Mouse (Mus musculus) colon, adult 2 months (tissue): ENCODE measurements around the gene Atp6v0b. TPM values are rescaled to one million over a fixed set of nuclear protein-coding genes. Genes with fewer than 3 reads are reported as not detected.

ENCODE experiments used
- polyA plus RNA-seq: library from polyadenylated mRNA; depleted of rRNA; stranded (reverse); fragments of >200 nt; gene quantifications from 2 replicates; pipeline ENCODE4 v1.2.3, GENCODE M21; 2012; rRNA removed

Atp6v0b gene
- polyA plus RNA-seq: 433 and 669 TPM in 2 replicates

DNA sequence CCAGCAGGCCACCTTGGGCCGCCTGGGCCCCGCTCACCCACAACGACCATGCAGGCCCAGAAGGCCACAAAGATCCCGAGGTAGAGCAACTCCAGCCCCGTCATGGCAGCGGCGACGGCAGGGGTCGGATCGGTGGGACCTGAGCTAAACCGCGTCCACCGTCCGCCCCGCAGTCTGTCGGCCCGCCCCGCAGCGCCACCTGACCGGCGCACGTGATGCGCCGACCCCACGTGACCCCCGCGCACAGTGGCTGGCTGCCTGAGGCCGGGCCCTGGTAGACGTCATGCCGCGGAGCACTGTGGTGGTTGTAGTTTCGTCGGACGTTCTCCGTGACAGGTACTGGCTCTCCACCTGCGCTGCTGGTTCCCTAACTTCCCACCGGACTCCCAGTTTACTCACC is at the start of gene Atp6v0b:
TSS of gene Atp6v0b (minus strand) at position 201 of the 400 bp plus-strand sequence.

DNA sequence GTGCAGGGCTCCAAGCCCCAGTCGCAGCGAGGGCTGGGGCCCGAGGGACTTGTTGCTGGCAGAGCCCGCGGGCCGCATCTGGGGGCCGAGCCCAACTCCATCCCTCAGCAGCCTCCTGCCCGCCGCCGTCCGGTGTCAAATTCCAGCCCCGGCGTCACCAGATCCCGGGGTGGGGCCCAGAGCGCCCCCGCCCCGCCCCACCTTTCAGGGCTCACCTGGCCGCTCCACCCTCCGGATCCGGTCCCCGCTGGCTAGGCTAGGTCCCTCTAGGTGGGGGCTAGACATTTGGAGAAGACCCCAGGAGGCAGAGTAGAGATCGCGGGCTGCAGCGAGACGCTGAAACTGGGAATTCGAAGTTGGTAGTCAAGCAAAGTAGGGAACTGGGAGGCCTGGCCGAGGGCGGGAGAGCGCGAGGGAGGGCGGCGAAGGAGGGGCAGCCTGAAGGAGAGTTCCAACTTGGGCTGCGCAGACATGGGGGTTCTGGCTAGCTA is 42.3 kb upstream of the Atp6v0b start, which contains the start of gene Artn:
TSS of gene Artn (minus strand) at position 373 of the 491 bp plus-strand sequence.

DNA sequence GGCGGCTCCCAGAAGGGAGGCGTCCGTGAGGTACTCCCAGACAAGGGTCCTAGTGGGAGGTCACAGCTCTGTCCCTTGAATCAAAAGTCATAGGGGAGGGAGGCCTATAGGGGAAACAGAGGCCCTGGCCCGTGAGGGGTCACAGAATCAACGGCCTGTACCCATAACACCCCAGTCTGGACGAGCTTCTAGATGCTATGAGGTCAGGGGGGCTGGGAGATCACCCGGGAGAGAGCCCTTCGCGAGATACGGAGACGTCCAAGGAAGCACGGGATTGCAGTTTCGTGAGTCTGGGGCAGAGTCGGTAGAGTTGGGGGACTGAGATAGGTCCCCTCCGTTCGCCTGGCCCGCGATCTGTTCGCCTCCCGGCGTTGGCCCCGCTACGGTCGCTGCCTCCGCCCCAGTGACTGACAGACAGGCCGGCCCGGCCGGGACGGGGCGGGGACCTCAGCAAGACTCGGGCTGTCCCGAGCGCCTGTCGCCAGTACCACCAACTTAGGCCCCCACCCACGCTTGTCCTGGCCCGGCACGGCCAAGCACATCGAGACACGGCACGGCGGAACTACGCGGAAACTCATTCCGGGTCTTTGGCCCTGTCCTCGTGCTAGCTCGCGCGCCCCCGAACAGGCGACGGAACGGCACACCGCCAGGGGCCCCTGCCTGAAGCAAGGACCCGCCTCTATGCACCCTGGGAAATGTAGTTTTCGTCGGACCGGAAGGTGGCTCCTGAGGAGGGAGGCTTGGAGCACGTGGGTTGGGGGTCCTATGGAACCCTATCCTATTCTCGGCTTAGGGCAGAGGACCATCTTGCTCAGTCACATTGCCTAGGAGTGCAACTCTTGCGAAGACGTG is 27.7 kb upstream of the Atp6v0b start, which contains the start of gene Ipo13:
TSS of gene Ipo13 (minus strand) at position 409 of the 852 bp plus-strand sequence.

DNA sequence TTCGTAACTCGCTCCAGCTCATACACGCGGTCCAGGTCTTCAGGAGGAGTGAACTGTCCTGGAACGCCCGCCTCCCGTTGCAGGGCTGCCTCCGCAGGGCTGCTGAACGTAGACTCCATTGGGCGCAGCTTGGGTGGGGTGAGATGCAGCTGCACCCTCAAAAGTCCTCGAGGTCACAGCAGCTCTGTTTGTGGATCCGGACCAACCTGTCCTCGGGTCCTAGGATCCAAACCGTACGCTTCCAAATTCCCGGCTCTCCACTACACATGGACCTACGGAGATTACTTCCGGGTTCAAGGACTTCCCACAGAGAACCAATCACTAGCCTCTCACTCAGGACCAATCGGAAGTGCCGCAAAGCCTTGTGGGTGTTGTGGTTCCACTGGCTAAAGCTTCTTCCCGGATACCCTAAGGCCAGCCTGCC is 4.6 kb upstream of the Atp6v0b start, which contains the start of gene Dph2:
TSS of gene Dph2 (minus strand) at position 295 of the 424 bp plus-strand sequence.

DNA sequence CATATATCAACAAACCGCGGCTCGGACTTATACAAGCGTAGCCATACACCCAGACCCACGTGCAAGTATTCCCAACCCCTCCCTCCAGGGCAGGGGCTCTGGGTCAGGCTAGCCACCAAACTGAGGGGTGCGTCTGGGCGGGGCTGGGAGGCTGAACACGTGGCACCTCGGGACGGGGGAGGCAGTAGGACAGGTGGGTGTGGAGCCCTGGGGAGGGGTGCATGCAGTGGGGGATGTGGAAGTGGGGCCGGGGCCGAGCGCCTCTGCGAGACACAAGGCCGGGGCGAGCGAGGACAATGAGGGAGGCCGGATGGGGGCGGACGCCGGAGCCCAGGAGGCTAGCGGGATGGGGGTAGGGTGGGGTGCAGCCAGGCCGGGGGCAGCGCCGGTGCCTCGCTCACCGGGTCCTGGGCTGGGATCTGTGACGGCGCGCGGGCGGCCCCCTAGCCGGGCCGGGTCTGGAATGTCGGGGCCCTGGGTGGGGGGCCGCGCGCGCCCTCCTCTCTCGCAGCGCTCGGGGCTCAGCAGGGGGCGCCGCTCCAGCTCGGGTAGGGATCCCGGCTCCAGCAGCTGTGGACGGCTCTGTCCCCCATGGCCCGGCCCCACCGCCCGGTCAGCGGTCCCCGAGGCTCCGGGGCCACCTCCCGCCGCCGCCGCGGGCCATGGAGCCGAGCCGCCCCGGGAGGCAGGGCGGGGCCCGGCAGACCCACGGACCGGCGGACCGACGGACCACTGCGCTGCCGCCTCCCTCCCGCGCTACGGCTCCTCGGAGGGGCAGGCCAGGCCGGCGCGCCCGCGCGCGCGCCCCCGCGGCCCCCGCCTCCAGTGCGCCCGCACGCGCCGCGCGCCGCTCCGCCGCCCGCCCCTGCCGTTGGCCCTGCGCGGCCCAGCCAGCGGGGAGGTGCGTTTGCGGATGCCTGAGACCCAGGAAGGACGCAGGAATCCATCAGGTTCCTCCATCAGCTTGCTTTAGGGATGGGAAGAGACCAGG is 4.1 kb downstream of the Atp6v0b start, which contains the start of gene B4galt2:
TSS of gene B4galt2 (minus strand) at position 787 of the 991 bp plus-strand sequence.

DNA sequence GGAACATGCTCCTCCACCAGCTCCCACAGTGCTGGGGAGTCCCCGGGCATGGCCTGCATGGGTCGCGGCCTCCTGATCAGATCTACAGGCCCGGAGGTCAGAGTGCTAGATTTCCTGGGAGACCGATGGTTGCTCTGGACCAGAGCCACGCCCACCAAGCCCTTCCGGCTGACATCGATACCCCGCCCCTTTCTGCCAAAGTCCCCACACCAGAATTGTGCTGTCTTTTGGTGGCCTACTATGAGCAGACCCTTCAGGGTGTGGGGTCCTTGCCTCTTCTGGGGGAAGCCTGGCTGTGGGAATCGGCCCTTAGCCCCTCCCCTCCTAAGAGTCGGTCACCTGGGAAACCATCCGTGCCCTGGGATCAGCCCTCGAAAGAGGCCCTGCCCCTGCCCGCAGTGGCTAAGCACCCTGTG is 14.7 kb downstream of the Atp6v0b start, which contains the start of gene Ccdc24:
TSS of gene Ccdc24 (minus strand) at position 87 of the 416 bp plus-strand sequence.

DNA sequence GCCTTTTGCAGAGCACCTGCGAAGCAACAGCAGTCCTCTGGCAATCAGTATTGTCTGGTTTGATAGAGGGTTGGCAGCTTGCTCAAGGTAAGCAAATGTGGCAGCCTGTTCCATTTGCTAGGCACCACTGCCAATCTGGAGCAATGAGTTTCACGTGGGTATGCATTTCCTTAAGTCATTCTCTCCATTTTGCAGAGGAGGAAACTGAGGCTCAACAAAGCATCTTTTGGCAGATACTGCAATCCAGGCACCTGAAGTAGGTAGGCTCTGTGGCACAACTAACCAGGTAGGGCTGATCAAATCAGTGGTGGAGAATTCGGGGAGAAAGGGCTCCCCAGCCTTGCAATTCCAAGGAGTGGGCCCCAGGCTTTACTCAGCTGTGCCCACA is 52.7 kb downstream of the Atp6v0b start, which contains the start of gene Slc6a9:
TSS of gene Slc6a9 (plus strand) at position 50 of the 388 bp plus-strand sequence.

Other genes starting within 250 kb of the Atp6v0b start
- gene Dmap1, start 205.1 kb downstream of the Atp6v0b start, polyA plus RNA-seq: 16.2 and 17.8 TPM in 2 replicates
- gene Gm12845, start 162.9 kb downstream of the Atp6v0b start, polyA plus RNA-seq: not detected in 2 replicates
- gene Klf17, start 121.7 kb downstream of the Atp6v0b start, polyA plus RNA-seq: 0.12 TPM in 1 of 2 replicates, not detected in the other
- 41.1 and 41.5 TPM in 2 replicates for gene Slc6a9, start 52.8 kb downstream of the Atp6v0b start, polyA plus RNA-seq
- gene Ccdc24, start 14.8 kb downstream of the Atp6v0b start, polyA plus RNA-seq: 1.5 and 1.6 TPM in 2 replicates
- 22.7 and 25.1 TPM in 2 replicates for gene B4galt2, start 3.8 kb downstream of the Atp6v0b start, polyA plus RNA-seq
- 12.2 and 13.1 TPM in 2 replicates for gene Dph2, start 4.7 kb upstream of the Atp6v0b start, polyA plus RNA-seq
- gene Ipo13, start 27.7 kb upstream of the Atp6v0b start, polyA plus RNA-seq: 47.9 and 48.4 TPM in 2 replicates
- gene Artn, start 42.4 kb upstream of the Atp6v0b start, polyA plus RNA-seq: 6.6 and 6.8 TPM in 2 replicates
- gene St3gal3, start 247.6 kb upstream of the Atp6v0b start, polyA plus RNA-seq: 113 and 117 TPM in 2 replicates